Mouse (Mus musculus) small intestine, adult 2 months (tissue): Measurements from ENCODE around the gene Mier1.

ENCODE experiments used
- CTCF ChIP-seq: fragments of 200-500 bp; IDR thresholded peaks from 2 replicates; pipeline ENCODE4 v1.5.1; 2012; ENCODE audit warnings: low read depth, mild to moderate bottlenecking, control low read depth, inconsistent platforms, low read length, moderate library complexity, mixed read lengths; ENCODE audit not compliant: insufficient replicate concordance, insufficient read length; ENCODE audit errors: extremely low read depth
- POLR2A ChIP-seq: fragments of 200-500 bp; IDR thresholded peaks from 2 replicates; pipeline ENCODE4 v1.6.1; 2012; ENCODE audit warnings: low read depth, mild to moderate bottlenecking, control low read depth, inconsistent platforms, low read length, moderate library complexity

DNA sequence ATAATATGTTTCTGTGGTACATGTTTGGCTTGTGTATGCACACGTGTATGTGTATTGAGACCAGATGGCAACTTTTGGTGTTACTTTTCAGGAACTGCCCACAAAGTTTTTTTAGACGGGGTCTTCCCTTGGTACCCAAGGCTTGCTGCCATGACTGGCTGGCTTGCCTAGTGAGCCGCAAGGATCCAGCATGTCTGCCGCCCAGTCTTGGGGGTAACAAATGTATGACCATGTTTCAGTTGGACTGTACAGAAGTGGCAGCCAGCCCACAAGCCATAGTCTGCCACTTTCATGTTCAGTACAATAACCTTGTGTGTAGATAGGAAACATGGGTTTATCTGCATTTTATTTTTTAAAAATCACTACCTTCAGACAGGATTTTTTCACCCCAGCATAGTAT, 44.6 kb downstream of the Mier1 start:
- TF ChIP-seq CTCF (no peak), POLR2A (no peak)
